Mouse (Mus musculus) spleen, adult 2 months (tissue): ENCODE measurements around the gene Prss8. TPM values are rescaled to one million over a fixed set of nuclear protein-coding genes. Genes with fewer than 3 reads are reported as not detected.
"Not testable (repeated sequence)": the region's sequence is repeated elsewhere in the genome, so short reads cannot be mapped to it uniquely, and the experiment has no call there.

ENCODE experiments used
- DNase-seq, 2 experiments: peaks; one replicate each; pipeline versions ENCODE4 v3.0.0 to v3.0.0-alpha.2; 2012 to 2021; ENCODE audit warnings: low spot score in 2 of 2, low read depth in 1 of 2
- H3K27ac ChIP-seq: fragments of 200-500 bp; 2 replicates; pipeline ENCODE4 v1.5.1; 2012; ENCODE audit warnings: low read length, inconsistent platforms; ENCODE audit not compliant: insufficient read depth
- H3K27me3 ChIP-seq: fragments of 200-500 bp; 2 replicates; pipeline ENCODE4 v1.6.1; 2012; ENCODE audit warnings: mild to moderate bottlenecking, moderate library complexity, low read length, inconsistent platforms; ENCODE audit not compliant: control insufficient read depth, insufficient read depth
- H3K36me3 ChIP-seq: fragments of 200-500 bp; 2 replicates; pipeline ENCODE4 v1.6.1; 2012; ENCODE audit warnings: mild to moderate bottlenecking, low read length, inconsistent platforms; ENCODE audit not compliant: control insufficient read depth, insufficient read depth
- H3K4me1 ChIP-seq: fragments of 200-500 bp; 2 replicates; pipeline ENCODE4 v1.6.1; 2011; ENCODE audit warnings: inconsistent platforms; ENCODE audit not compliant: control insufficient read depth, insufficient read depth, insufficient read length
- H3K4me3 ChIP-seq: fragments of 200-500 bp; 2 replicates; pipeline ENCODE4 v1.5.1; 2011; ENCODE audit warnings: mild to moderate bottlenecking, inconsistent platforms; ENCODE audit not compliant: insufficient read depth, insufficient read length; ENCODE audit errors: extremely low read depth
- CTCF ChIP-seq: fragments of 200-500 bp; IDR thresholded peaks from 2 replicates; pipeline ENCODE4 v1.5.1; 2011; ENCODE audit warnings: mild to moderate bottlenecking, inconsistent platforms; ENCODE audit not compliant: insufficient read depth, insufficient read length, insufficient replicate concordance; ENCODE audit errors: extremely low read depth
- POLR2A ChIP-seq: fragments of 200-500 bp; IDR thresholded peaks from 2 replicates; pipeline ENCODE4 v1.6.1; 2011; ENCODE audit warnings: low read depth, low read length, inconsistent platforms
- WGBS: fragments of 180-500 bp; shearing (Covaris S2); methylation state at CpG from one replicate; pipeline ENCODE4 v1.1.7; 2018; 5-methylcytosine and 5-hydroxymethylcytosine counted together
- polyA plus RNA-seq: library from polyadenylated mRNA; depleted of rRNA; stranded (reverse); fragments of >200 nt; gene quantifications from 2 replicates; pipeline ENCODE4 v1.2.3, GENCODE M21; 2012

Prss8 gene
- polyA plus RNA-seq, 1 experiment, result 3.7 TPM

GRCm38 (mm10) chr7:127959364-127959763 lies 29.5 kb upstream of the Prss8 start:
- TF ChIP-seq CTCF (no peak), POLR2A (no peak)
- DNase-seq, result no peak
- no peak overlapping the region for H3K4me3 ChIP-seq
- no peaks in the 10 kb centered on the region for H3K4me1 ChIP-seq
- 79% methylated on average over 5 of the region's 5 CpGs for WGBS
- H3K27ac ChIP-seq, result no peak overlapping the region
- H3K27me3 ChIP-seq, result no peaks in the 10 kb centered on the region
- no peaks in the 10 kb centered on the region for H3K36me3 ChIP-seq

DNA sequence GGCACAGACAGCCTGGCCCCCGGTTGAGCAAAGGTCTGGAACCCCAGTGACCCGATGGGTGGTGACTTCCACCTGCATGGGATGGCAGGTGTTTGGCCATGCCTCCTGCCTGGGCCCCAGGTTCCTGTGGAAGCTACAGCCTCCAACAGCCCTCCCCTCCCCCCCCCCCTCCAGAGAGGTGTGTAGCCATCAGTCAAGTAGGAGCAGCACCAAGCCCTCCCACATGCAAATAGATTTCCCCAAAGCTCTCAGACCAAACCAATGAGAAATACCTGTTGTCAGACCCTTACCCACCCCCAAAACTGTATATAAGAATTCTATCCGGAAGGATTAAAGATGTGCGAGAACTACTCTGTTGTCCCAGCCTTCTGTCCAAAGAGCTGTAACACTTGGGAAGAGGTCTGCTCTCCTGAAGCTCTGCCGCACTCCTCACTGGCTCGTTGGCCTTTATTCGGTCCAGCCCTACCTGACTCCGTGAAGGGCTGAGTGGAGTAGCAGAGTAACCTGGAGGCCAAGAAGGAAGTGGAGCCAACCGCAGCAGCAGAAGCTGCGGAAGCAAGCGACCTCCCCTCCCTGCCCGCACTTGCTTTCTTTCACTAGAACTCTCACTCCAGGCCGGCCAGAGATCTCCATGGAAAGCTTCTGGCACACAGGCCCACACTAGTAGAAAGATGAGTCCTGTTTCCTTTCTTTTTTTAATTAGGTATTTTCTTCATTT lies 23.1 kb upstream of the Prss8 start:
- H3K27me3 ChIP-seq, result no peaks in the 10 kb centered on the region
- DNase-seq, result no peak
- no peak overlapping the region for H3K4me3 ChIP-seq
- 21% methylated on average over 13 of the region's 13 CpGs for WGBS
- no peaks in the 10 kb centered on the region for H3K36me3 ChIP-seq
- TF ChIP-seq POLR2A (no peak), CTCF (no peak)
- H3K4me1 ChIP-seq, result no peaks in the 10 kb centered on the region
- H3K27ac ChIP-seq, result no peak overlapping the region

- TF ChIP-seq CTCF (no peak), POLR2A (no peak)
- 85% methylated on average over 6 of the region's 6 CpGs for WGBS
Observed at GRCm38 (mm10) chr7:127946470-127947023, 16.6 kb upstream of the Prss8 start, which contains the start of gene Prss36. TSS of gene Prss36 (minus strand) at chr7:127946725.

DNA sequence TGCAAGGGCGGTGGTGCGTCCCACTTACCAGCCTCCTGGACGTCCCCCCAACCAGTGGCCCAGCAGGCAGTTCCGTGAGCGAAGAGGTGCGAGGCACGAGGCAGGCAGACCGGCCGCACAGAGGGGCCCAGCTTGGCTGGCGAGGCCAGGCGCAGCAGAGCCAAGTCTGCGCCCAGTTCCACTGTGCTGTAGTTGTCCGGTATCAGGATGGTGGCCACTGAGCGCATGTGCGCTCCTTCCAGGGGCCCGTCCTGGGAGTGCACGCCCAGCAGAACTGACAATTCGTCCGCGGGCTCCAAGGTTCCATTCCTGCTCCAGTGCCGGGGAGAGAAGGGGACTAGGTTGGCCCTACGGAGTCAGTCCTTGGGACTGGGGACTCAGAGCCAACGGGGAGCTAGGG lies 14.7 kb upstream of the Prss8 start:
- WGBS, result 60% methylated on average over 23 of the region's 23 CpGs
- no peak for DNase-seq
- TF ChIP-seq CTCF, result no peak
- no peak for TF ChIP-seq POLR2A
- Histone ChIP-seq H3K4me1 (no peaks in the 10 kb centered on the region), H3K27me3 (no peaks in the 10 kb centered on the region), H3K36me3 (no peaks in the 10 kb centered on the region), H3K27ac (no peak overlapping the region), H3K4me3 (no peak overlapping the region)

More at GRCm38 (mm10) chr7:127946470-127947023, 16.6 kb upstream of the Prss8 start, which contains the start of gene Prss36:
- Histone ChIP-seq H3K27me3 (no peaks in the 10 kb centered on the region), H3K36me3 (no peaks in the 10 kb centered on the region), H3K27ac (no peak within 1 kb of the TSS), H3K4me1 (no peaks in the 10 kb centered on the region), H3K4me3 (no peak within 1 kb of the TSS)
- no peak for DNase-seq

GRCm38 (mm10) chr7:127942097-127942496 lies 12.2 kb upstream of the Prss8 start:
- 61% methylated on average over 2 of the region's 2 CpGs for WGBS
- not testable (repeated sequence) for H3K4me3 ChIP-seq, H3K4me1 ChIP-seq, H3K36me3 ChIP-seq, H3K27me3 ChIP-seq, H3K27ac ChIP-seq, DNase-seq

GRCm38 (mm10) chr7:127936216-127936884 lies 6.4 kb upstream of the Prss8 start:
- no peak overlapping the region for H3K27ac ChIP-seq
- H3K4me3 ChIP-seq, result peak overlapping the region; percentile 63; the same call in 1 of the 2 replicates
- WGBS, result 77% methylated on average over 18 of the region's 18 CpGs
- DNase-seq, result no peak
- TF ChIP-seq CTCF (no peak), POLR2A (no peak)
- H3K27me3 ChIP-seq, result no peaks in the 10 kb centered on the region
- H3K4me1 ChIP-seq, result peaks cover 3% of the 10 kb centered on the region; the same call in 1 of the 2 replicates
- no peaks in the 10 kb centered on the region for H3K36me3 ChIP-seq

DNA sequence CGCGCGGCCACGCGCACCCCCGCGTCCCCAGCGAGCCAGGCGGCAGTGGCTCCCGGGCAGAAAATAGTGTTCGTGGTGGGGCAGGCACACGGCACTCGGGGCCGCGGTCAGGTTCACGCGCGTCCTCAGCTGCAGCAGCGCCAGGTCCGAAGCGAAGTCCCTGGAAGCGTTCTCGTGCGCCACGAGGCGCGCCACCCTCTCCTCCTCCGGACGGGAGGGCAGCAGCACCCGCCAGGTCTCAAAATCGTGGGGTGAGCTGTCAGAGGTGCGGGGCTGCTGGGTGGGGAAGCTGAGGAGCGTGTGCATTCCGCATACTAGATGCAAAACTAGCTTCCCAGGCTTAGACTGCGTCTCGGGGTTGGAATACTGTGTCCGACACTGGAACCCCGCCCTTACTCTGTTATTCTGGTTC lies 5.8 kb upstream of the Prss8 start:
- no peaks in the 10 kb centered on the region for H3K27me3 ChIP-seq
- H3K4me1 ChIP-seq, result peaks cover 3% of the 10 kb centered on the region; the same call in 1 of the 2 replicates
- H3K36me3 ChIP-seq, result no peaks in the 10 kb centered on the region
- DNase-seq, result no peak
- no peak for TF ChIP-seq POLR2A
- no peak for TF ChIP-seq CTCF
- WGBS, result 2% methylated on average over 38 of the region's 38 CpGs
- no peak overlapping the region for H3K27ac ChIP-seq
- peak overlapping the region; percentile 63 for H3K4me3 ChIP-seq
